Mouse (Mus musculus): ENCODE results near the gene Scamp1. TPM values are rescaled to one million over a fixed set of nuclear protein-coding genes. Genes with fewer than 3 reads are reported as not detected.

The Scamp1 gene
- total RNA-seq, 1 experiment from 2014 or later: 45.2 TPM

Other genes starting within 250 kb of the Scamp1 start
- 32.2 and 35.4 TPM in 2 replicates for gene Lhfpl2, start 228.1 kb downstream of the Scamp1 start, total RNA-seq (2021)
- gene Ap3b1, start 73.1 kb upstream of the Scamp1 start, total RNA-seq (2021): 39.6 and 41.5 TPM in 2 replicates

All from adrenal gland, postnatal 14 days (tissue).